Mouse (Mus musculus): ENCODE measurements at regions not wholly inside any gene's neighbourhood (a gene's known extent, or its start where the extent isn't known, plus 50 kb on each side); places are given as distances from the start of the nearest gene placed in this dataset.

DNA sequence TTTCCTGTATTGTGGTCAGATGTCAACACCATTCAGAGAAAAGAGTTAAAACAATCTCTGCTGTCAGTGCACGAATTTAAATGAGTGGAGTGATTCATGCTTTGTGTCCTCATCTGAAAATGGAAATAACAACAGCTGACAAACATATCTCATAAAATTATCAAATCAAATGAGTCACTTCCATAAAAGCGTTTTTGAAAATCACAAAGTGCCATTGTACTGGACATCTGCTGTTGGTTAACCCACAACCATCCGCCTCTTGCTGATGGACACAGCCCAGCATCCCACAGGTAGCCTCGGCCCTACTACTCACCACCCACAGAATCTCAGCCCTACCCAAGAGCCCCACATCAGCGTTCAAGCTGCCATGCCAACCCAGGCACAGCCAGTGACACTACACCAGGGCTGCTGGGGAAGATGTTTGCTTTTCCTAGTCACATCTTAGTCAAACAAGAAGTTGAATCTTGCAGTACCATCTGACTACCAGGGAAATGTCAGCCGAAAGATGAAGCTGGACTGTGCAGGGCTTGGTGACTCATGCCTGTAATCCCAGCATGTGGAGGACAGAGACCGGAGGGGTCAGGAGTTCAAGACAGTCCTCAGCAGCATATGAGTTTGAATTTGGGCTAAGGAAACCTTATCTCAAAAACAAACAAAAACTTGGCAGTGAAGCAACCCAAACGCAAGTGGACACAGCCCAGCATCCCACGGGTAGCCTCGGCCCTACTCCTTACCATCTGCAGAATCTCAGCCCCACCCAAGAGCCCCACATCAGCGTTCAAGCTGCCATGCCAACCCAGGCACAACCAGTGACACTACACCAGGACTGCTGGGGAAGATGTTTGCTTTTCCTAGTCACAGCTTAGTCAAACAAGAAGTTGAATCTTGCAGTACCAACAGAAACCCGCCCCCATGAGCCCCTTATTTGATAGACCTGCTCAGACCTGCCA is 131.9 kb upstream of the Noct start:
- DNase-seq: no peak

DNA sequence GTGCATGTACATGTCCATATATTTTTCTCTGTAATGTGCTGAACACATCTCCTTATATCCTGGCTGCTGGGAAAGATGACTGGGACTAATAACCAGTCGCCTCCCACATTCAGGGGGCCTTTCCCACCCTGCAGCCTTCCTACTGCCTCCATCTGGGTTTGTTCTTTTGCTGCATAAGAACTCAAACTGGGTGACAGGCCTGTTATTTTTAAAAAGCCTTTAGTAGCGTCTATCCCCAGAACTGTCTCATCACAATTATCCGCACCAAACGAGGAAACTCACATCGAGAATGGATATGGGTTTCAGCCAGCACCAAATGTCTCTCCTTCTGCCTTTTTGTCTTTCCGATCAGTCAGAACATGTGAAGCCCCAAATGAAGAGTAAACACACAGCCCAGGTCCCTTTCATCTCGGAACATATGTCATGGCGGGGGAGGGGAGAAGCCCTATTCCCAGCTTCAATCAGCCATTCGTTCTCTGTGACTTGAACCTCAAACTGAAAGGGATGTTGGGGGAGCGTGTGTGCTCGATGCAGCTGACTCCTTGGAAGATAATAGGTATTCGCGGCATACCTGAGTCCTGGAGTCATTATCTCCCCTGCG is 128.3 kb upstream of the Noct start:
- DNase-seq: no peak

DNA sequence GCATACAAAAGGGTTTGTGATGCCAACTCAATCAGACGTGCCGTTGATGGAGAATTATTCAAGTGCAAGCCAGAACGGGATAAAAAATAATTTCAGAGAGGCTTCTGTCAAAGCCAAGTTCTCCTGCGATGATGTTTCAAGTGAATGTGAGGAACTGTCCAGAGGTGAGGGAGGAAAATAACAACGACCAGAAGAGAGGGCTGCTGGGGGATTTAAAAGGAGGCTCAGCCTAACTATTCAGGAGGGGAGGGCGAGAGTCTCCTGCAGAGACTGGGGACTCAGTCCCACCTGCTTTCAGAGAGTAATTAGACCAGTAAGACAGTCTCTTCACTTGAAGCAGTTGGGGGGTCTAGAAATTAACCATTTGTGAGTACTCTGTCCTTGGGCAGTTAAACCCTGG is 127.7 kb upstream of the Noct start:
- DNase-seq: no peak

DNA sequence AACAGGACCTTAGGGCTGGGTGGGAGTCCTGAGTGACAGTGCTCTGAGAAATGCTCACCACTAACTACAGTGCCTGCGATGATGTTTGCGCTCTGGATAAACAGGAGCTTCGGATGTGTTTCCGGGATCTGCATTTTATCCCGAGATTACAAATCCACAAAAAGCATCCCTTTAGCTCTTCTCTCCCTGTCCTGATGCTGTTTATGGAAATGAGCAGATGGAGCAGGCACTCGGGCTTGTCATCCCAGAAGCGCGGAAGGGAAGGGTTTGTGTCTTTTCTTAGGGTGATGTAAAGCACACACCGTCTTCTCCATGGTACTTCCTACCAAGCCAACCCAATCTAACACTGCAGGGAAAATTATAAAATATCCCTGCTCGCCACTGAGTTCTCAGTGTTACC is 126.9 kb upstream of the Noct start:
- DNase-seq: no peak

DNA sequence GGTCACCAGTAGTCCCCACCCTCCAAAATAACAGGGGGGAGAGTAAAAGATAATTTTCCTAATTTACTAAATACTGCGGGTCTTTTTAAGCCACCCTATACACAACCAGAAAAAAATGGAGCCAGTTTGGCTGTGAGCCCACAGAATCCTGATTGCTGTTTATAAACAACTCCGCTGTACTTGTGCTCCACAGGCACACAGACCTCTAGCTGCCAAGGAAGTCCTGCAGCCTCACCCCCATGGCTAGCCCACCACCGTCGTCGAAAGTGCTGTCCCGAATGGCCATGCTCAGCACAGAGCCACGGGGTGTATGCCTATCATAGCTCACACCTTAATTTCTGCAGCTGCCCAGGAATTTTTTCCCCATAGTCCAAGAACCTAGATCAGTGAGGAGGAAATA is 124.3 kb upstream of the Noct start:
- no peak for DNase-seq

DNA sequence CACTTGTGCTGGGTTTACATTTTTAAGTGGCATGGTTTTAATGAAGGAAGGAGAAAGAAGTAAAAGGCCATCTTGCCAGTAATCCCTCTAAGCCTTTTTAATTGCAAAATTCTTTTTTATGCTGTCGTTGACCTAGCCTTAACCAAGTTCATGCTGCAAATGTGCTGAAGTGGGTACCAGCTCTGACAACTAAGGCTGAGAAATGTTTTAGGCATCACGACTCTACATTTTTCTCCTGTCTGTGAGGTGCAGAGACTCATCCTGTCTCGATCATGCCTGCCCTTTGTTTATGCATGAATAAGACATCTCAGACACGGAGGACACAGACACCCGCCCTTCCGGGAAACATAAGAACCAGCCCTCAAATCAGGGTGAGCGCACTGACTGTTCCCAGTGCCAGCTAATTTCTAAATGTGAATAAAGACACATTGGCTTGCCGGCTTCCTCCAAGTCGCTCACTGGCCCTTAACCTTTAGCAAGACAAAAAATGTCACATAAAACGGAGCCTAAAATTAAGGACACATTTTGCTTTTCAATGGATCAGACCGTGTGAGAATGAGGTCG is 115.5 kb upstream of the Noct start:
- no peak for DNase-seq

DNA sequence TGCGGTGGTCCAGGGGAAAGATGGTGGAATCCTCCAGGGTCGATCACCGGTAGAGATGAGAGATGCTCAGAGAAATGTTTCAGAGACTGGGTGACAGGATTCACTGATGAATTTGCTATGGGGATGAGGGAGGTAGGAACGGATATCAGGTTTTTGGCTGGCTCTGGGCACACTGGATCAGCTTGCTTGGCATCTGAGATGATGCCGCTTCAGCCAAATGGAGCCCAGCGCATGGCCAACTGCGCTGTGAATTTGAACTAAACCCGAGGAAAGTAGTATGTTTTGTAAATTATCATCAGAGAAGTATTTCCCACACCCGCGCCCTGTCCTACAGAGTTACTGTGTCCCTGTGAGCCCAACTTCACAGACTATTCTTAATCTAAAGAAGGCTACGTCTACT is 113.0 kb upstream of the Noct start:
- DNase-seq: no peak

DNA sequence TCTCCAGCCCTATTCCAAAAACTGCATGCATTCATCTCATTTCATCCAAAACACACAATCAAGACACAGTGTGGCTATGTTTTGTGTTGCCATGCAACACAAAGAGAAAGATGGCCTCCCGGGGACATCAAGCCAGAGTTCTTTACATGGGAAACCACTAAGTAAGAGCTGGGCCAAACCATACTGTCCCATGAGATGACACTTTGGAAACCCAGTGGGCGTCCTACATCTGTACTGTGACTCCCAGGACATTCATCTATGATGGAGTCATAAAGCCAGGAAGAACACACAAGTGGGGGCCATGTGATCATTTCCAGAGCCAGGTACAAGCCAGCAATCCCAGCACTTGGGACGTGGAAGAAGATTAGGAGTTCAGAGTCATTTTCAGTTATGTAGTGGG is 111.9 kb upstream of the Noct start:
- DNase-seq: no peak

DNA sequence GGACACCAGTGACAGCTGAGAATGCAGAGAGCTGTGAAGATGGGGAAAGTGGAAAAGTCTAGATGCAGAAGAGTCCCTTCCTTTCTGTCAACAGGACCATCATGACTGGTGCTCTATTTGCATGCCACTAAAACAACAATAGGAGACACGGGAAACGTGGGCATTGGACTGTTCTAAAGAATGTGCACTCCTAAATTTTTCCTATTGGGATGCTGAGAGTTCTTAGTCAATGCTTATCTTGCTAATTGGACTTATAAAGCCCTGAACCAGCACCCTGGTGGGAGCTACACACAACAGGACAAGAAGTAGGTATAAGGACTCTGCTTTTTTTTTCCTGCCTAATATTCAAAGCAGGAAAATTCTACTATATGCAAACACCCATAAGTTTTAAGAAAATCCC is 108.3 kb upstream of the Noct start:
- DNase-seq: no peak

DNA sequence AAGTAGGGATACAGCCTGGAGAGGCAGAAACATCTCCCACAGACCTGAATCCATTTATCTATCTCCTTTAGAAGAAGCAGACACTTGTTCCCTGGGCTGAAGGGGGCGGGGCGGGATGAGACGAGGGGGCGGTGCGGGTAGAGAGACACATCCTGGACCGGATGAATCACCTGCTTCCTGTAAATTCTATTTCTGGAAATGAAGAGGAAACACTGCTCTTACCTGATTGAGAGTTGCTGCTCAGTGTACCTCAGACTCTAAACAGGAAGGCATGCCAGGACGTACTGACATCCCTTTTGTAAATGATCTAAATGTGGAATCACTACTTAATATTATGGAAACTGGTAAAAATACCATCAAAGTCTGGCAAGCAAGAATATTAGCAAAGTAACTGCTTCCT is 105.5 kb upstream of the Noct start:
- DNase-seq: peak; percentile 67

DNA sequence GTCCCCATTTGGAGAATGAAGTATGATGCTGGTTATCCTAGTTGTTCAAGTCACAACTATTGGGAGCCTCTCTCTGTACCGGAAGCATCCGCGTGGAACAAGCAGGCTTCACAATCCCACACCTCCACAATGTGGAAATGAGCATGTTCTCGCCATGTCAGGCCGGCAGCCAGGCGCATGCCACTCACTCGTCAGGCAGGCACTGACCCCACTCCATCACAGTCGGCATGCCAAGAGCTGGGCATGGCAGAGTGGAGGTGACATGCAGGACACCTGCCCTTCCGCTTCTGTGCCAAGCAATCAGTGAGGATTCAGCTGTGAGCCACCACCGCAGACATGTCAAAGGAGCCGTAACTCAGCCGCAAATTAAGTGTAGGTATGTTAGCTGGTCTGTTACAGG is 103.7 kb upstream of the Noct start:
- DNase-seq: no peak

DNA sequence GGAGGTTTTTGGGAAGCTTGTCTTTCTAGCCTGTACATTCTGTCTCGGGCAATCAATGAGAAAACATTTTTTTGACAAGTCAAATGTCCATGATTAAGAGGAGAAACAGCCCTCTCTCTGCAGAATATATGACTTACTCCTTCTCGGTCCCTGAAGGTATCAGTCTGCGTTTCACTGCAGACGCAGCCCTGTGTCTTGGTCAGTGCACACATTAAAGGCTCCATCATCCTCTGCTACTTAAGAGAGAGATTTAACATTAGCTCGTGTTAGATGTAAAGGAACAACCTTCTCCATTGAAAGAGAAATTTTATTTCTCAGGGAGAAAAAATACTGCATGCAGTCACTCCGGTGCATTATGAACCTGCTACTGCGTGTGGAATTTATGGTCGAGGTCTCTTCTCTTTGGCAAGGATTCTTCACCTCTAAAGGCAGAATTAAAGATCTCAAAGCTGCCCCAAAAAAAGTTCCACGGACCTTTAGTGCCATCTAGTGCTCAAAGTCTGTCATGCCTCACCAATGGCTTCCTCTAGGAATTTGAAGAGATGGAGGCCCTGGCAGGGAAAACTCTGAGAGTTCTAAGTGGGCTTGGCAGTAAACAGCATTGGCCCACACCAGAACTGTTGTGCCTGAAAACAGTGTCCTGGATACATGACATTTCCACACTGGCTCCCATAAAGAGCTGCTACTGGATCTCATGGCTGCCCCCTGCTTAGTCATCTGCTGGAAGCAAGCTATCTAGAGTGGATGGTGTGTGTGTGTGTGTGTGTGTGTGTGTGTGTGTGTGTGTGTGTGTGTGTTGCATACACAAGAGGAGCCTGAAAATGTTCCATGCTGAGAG is 102.3 kb upstream of the Noct start:
- peak; percentile 74 for DNase-seq

DNA sequence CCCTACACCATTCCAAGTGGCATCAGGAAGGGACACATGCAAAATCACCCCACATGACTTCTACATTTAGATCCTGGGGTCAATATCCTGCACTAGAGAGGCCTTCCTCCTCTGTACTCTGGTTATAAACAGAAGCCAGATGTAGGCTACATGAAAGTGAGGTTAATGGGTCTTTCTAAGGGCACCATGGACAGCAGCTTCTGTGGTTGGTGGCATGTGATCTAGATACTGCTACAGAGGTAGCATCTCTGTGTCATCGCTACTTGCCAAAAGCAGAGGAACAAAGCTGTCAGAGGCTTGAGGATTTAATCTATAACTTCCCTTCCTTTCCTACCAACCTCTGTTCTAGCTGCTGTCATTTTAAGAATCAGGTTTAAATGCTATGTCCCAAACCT is 101.7 kb upstream of the Noct start:
- DNase-seq: no peak

DNA sequence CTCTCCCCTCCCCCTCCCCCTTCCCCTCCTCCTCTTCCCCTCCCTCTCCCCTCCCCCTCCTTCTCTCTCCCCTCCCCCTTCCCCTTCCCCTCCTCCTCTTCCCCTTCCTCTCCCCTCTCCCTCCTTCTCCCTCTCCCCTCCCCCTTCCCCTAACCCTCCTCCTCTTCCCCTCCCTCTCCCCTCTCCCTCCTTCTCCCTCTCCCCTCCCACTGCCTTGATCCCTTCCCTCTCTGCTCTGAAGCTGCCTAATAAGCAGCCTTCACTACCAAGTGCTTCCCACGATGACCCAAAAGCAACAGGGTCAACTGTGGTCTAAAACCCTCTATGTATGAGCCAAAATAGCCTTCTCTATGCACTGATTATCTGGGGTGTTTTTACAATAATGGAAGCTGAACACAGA is 96.4 kb upstream of the Noct start:
- DNase-seq: no peak

DNA sequence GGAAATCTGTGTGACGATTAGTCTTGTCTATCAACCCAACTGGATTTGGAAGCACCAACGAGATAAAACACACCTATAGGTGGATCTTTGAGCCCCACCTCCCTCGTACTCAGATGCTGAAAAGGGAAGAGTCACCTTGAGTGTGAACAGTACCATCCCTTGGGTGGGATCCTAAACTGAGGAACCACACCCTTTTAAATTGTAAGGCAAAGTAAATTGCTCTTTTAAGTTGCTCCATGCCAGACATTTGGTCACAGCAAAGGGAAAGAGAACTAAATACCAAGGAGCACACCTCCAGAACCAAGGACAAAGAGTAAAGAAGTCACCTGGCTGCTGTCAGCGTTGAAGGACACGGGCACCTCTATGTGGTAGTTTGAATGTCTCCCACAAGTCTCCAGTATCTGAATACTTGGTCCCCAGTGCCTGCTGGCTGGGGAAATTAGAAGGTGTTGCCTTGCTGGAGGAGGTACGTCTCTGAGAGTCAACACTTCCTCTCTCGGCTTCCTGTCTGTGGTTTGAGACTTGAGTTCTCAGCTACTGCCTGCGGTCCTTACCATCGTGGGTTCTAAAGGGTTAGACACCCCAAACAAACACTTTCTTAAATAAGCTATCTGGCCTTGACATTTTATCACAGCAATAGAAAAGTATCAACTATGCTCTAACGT is 95.6 kb upstream of the Noct start:
- DNase-seq: no peak

DNA sequence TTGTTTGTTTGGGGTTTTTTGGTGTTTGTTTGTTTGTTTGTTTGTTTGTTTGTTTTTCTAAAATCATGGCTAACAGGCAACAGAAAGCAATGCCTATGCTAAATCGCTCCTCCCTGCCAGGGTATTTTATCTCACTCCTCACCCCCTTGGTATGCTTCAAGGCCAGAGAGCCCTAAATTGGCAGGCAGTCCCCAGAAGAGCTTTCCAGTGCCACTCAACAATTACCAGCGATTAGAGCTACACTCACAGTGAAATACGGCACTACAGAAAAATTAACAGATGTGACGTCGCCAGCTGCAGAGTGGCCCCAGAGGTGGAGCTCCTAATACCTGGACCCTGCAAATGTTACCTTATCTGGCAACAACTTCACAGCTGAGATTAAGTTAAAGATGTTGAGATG is 93.5 kb upstream of the Noct start:
- DNase-seq: no peak

DNA sequence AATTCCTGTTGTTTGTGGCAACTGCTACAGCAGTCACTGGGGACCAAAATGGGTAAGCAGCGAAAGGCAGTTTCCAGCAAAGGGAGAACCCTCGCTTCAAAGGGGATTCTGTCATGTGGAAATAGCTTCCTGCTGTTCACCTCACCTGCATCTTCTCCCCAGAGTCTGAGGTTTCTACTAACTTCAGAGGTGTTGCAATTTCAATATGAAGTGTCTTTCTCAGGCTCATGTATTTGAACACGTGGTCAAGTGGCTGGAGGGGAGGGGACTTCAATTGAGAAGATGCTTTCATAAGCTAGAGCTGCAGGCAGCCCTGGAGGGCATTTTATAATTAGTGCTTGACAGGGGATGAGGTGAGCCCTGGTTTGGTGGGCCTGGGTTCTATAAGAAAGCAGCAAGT is 92.9 kb upstream of the Noct start:
- no peak for DNase-seq

DNA sequence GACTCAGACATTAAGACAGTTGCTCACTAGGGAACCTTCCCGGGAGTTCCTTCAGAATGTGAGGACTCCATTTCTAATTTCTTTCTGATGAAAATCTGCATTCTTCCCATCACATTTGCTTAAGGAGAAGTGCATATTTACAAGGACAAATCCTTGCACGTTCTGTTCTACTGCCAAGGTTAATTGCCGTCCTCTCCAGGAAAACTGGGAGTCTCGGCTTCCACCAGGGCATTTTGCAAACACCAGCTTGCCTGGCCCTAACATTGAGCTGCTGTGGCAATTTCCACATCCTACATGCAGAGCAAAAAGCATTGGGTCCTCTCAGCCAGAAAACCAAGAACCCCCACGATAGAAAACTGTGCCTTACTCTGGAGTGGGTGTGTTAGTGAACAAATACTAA is 91.5 kb upstream of the Noct start:
- DNase-seq: no peak

DNA sequence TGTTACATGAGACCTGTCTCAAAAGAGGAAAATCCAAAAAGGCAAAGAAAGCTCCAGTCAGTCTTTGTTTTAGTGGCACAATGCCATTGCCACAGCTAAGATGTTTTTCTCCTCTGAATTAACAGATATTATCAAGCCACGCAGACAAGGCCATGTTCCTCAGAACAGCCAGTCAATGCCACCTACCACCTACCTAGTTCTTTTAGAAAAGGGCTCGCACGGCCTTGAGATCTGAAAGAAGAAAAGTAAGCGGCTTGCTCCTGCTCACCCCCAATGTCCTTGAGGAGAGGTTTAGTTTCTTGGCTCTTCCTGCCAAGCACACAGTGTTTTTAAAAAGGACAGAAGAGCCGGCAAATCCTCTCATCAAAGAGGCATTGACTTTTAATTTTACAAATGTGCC is 88.7 kb upstream of the Noct start:
- DNase-seq: no peak

DNA sequence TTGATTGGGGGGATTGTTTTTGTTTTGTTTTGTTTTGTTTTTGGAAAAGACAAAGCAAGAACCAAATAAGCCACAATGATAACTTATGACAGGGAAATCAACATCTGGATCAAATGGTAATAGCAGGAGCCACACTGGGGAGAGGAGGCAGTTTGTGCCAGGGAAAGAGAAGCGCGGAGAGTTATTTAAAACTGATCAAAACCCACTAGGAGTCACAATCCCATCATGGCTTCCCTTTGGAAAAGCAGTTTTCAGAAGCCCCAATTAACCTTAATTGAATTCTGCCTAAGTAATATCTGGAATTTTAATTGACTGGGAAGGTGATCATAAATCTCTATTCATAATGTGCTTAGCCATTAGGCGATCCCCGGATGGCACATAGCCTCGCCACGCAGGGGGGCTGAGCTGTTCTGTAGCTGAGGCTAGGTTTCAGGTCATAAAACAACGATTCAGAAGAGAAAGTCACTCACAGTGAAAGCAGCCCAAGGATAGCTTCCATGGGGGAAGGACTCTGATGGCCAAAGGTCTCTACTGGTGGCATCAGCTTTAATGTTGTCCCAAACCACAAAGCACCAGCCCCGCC is 86.4 kb upstream of the Noct start:
- no peak for DNase-seq

DNA sequence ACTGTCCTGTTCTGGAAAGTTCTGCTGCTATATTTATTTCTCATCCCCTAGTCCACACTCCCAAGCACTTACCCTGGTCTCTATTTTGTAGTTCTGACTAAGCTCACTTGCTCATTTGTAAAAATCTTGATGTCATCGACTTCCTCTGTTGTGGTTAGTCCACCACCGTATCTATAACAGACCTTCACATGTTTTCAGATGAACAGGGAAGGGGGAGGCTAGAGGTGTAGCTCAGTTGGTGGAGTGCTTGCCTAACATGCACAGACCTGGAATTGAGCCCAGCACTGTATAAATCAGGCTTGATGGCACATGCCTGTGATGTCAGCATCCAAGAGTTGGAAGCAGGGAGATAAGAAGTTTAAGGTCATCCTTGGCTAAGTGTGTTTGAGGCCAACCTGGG is 78.3 kb upstream of the Noct start:
- no peak for DNase-seq

DNA sequence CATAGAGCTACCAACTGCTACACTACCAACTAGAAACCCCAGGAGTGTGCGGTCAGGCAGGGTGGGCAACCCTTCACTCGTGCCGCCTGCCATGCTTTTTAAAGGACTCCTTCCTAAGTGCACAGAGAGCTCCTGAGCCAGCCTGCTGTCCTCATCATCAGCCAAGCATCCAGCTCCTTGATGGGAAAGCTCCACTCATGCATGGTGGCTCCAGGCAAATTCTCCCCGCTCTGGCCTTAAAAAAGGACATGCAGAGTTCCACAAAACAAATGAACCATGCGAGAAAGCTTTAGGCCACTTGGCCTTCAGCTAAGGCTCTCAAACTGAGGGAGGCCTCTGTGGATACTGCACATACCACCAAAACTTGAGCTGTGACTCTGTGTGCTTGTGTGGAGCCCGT is 74.2 kb upstream of the Noct start:
- peak; percentile 16 for DNase-seq

DNA sequence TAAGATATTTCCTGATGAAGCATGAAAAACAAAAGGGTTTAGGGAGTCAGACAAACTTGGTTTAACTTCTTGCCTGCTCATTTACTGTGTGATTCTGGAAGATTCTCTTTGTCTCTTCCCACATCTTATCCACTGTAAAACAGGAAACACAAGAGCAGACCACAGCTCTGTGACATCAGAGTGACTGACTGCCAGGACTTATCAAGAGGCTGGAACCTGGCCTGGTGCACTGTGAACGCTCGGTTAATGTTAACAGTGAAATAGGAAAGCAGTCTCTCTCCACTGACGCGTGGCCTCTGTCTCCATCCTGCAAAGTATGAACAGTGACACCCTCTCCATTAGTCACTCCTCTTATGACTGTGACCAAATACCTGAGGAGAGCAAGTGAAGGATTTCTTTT is 73.1 kb upstream of the Noct start:
- no peak for DNase-seq
